Mouse (Mus musculus): Measurements from ENCODE around the gene Hoxa4. TPM values are rescaled to one million over a fixed set of nuclear protein-coding genes. Genes with fewer than 3 reads are reported as not detected.

The Hoxa4 gene
- polyA plus RNA-seq, 1 experiment from 2014 or later: 2.4 TPM

DNA sequence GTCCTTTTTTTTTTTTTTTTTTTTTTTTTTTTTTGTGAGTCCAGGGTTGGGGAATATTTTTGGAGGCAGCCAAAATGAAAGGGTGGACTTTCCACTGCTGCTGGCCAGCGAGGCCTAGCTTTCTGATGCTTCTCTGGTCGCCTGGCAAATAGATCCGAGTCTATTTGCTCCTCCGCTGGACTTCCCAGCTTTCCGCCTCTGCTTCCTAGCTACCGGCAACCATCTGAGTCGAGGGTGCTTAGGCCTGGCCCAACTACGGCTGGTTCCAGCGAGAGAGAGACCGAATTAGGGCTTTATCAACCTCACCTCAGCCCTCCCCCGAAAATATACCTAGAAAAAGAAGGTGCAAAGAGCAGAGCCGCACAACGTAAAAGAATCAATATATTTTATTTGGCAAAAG is 31.2 kb upstream of the Hoxa4 start:
- WGBS: 38% methylated on average over 13 of the region's 13 CpGs
- Histone ChIP-seq H3K27ac (ENCODE audit: low read length) (no peak overlapping the region), H3K4me2 (ENCODE audit: low read depth, low read length) (peak overlapping the region; percentile 30; the same call in 1 of the 2 replicates), H3K36me3 (ENCODE audit: control insufficient read depth, insufficient read depth, low read length) (no peaks in the 10 kb centered on the region), H3K9me3 (ENCODE audit: control insufficient read depth, low read length) (no peaks in the 10 kb centered on the region), H3K9ac (ENCODE audit: low read depth, low read length) (peak overlapping the region; percentile 33; the same call in 1 of the 2 replicates), H3K4me1 (ENCODE audit: control insufficient read depth, insufficient read depth, low read length) (peaks cover 6% of the 10 kb centered on the region; the same call in 1 of the 2 replicates), H3K4me3 (ENCODE audit: low read length) (peak overlapping the region; percentile 12; the same call in 1 of the 2 replicates), H3K27me3 (replicated peaks; ENCODE audit: control insufficient read depth, insufficient read depth, low read length) (peaks cover 86% of the 10 kb centered on the region)
- ATAC-seq: no peak

DNA sequence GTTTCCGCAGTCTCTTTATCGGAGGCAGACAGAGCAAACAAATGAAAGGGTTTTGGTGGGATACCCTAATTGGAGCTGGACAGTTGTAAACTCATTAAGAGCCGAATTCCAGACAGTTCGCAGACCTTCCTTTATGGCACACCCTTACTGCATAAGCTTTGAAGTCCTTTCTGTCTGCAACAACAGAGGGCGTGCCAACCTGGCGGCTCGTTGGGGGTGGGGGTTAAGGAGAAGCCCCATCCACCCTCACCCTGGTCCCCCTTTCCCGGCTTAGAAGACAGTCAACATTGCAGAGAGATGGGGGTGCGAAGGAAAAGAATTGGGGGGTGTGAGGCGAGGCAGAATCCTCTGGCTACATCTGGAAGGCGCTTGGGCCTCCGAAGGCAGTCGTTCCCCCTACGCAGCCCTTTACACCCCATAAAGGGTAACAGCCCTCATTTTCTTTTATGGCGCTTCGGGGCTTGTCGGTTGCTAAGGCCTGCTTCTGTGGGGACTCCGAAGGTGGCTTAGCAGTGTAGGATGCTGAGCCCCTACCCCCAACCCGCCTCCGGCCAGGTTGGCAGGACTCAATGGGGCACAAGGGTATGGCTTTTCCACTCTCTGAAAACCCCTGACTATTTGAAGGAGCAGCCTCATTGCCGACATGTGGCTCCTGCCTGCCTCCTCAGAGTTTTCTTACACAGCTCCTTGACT is 30.6 kb upstream of the Hoxa4 start:
- H3K9me3 ChIP-seq (ENCODE audit: control insufficient read depth, low read length): no peaks in the 10 kb centered on the region
- H3K36me3 ChIP-seq (ENCODE audit: control insufficient read depth, insufficient read depth, low read length): no peaks in the 10 kb centered on the region
- H3K9ac ChIP-seq (ENCODE audit: low read depth, low read length): peak overlapping the region; percentile 44; the same call in 1 of the 2 replicates
- peak; percentile 9; the same call in 1 of the 2 replicates for ATAC-seq
- no peak overlapping the region for H3K27ac ChIP-seq (ENCODE audit: low read length)
- WGBS: 15% methylated on average over 21 of the region's 21 CpGs
- H3K4me1 ChIP-seq (ENCODE audit: control insufficient read depth, insufficient read depth, low read length): peaks cover 8% of the 10 kb centered on the region
- H3K27me3 ChIP-seq (replicated peaks; ENCODE audit: control insufficient read depth, insufficient read depth, low read length): peaks cover 85% of the 10 kb centered on the region
- H3K4me3 ChIP-seq (ENCODE audit: low read length): peak overlapping the region; percentile 58
- peak overlapping the region; percentile 91 for H3K4me2 ChIP-seq (ENCODE audit: low read depth, low read length)

- Histone ChIP-seq H3K4me1 (ENCODE audit: control insufficient read depth, insufficient read depth, low read length) (peaks cover 13% of the 10 kb centered on the region), H3K27ac (ENCODE audit: low read length) (peak within 1 kb of the TSS; percentile 57), H3K36me3 (ENCODE audit: control insufficient read depth, insufficient read depth, low read length) (no peaks in the 10 kb centered on the region), H3K9ac (ENCODE audit: low read depth, low read length) (peak within 1 kb of the TSS; percentile 70), H3K4me2 (ENCODE audit: low read depth, low read length) (peak within 1 kb of the TSS; percentile 91), H3K9me3 (ENCODE audit: control insufficient read depth, low read length) (no peaks in the 10 kb centered on the region), H3K4me3 (ENCODE audit: low read length) (peak within 1 kb of the TSS; percentile 58), H3K27me3 (replicated peaks; ENCODE audit: control insufficient read depth, insufficient read depth, low read length) (peaks cover 85% of the 10 kb centered on the region)
- WGBS: under 1% methylated on average over 46 of the region's 46 CpGs
- ATAC-seq: peak; percentile 59
Observed at GRCm38 (mm10) chr6:52221337-52221992, 29.9 kb upstream of the Hoxa4 start, which contains the start of gene Hoxa7. TSS of gene Hoxa7 (minus strand) at chr6:52221854.

- H3K4me1 ChIP-seq (ENCODE audit: control insufficient read depth, insufficient read depth, low read length): peaks cover 16% of the 10 kb centered on the region
- peak overlapping the region; percentile 58 for H3K4me3 ChIP-seq (ENCODE audit: low read length)
- peak overlapping the region; percentile 91 for H3K4me2 ChIP-seq (ENCODE audit: low read depth, low read length)
- no peaks in the 10 kb centered on the region for H3K9me3 ChIP-seq (ENCODE audit: control insufficient read depth, low read length)
- no peaks in the 10 kb centered on the region for H3K36me3 ChIP-seq (ENCODE audit: control insufficient read depth, insufficient read depth, low read length)
- no peak for ATAC-seq
- H3K9ac ChIP-seq (ENCODE audit: low read depth, low read length): peak overlapping the region; percentile 70
- WGBS: 24% methylated on average over 12 of the region's 12 CpGs
- no peak overlapping the region; the same call in 1 of the 2 replicates for H3K27ac ChIP-seq (ENCODE audit: low read length)
- H3K27me3 ChIP-seq (replicated peaks; ENCODE audit: control insufficient read depth, insufficient read depth, low read length): peaks cover 85% of the 10 kb centered on the region
Observed at GRCm38 (mm10) chr6:52220865-52221310, 29.3 kb upstream of the Hoxa4 start.

DNA sequence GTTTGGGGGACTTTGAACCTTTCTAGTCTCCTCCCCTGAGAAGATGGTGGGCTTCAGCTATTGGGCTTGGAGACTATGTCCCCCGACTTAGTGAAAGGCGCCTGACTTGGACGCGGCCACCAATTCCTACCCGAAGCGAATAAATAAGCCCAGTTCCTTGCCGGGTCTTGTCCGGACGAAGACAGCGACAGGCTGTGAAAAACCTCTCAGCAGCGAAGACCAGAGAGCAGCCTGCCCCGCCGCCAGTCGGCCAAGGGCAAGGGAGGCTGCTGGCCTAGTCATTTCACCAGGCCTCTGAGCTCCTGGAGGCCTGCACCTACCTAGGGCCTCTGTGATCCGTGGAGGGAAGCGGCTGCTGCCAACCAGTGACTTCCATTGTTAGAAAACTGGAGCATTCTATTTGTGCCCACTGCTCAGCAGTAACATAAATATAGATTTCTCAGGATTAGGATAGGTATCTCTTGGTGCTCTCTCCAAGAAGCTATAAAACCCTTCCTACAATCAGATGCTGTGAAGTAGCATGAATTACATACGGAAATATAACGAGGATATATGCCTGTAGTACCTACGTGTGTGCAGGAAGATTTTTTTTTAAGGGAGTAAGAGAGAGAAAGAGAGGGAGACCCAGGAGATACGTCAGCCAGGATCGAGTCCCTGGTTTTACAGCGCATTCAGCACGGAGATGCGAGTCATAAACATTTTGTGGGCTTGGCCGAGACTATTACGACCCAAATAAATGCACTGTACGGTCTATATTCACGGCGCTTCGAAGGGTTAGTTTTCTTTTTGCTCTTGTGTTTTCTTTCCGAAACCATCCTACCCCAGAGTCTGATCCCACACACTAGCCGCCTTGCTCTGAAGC is 28.7 kb upstream of the Hoxa4 start:
- Histone ChIP-seq H3K4me1 (ENCODE audit: control insufficient read depth, insufficient read depth, low read length) (peaks cover 20% of the 10 kb centered on the region), H3K27me3 (replicated peaks; ENCODE audit: control insufficient read depth, insufficient read depth, low read length) (peaks cover 84% of the 10 kb centered on the region), H3K9me3 (ENCODE audit: control insufficient read depth, low read length) (no peaks in the 10 kb centered on the region), H3K36me3 (ENCODE audit: control insufficient read depth, insufficient read depth, low read length) (no peaks in the 10 kb centered on the region), H3K4me2 (ENCODE audit: low read depth, low read length) (peak overlapping the region; percentile 91), H3K4me3 (ENCODE audit: low read length) (peak overlapping the region; percentile 58), H3K9ac (ENCODE audit: low read depth, low read length) (peak overlapping the region; percentile 56), H3K27ac (ENCODE audit: low read length) (peak overlapping the region; percentile 37)
- no peak for ATAC-seq
- WGBS: 37% methylated on average over 32 of the region's 32 CpGs

DNA sequence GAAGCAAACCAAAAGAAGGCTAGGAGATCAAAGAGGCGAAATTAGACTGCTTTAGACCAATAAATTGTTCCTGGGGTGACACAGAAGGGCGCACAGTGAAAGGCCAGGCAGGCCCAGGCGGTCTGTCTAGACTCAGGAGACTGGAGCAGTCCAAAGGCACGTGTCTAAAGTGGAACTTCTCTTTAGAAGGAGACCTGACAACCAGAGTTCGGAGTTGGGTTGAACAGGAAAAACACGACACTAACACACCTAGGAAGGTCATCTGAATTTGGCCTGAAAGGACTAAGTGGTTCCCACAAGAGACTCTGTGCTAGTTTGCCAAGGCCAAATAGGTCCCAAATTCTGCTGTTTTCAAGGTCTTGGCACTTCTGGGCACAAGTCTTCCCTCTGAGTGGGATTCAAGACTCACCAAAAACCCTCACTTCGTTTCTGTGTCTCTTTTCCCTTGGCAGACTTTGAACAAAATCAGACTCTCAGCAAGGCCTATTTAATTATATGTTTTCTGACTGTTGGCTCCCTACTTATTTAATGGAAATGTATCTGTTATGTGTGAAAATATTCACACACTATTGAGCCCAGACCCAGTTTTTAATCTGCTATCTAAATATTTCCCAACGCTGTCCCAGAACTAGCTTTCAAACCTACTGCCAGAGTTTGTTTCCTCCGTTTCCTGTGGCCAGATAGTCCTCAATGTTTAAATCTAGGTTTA is 27.8 kb upstream of the Hoxa4 start:
- Histone ChIP-seq H3K27me3 (replicated peaks; ENCODE audit: control insufficient read depth, insufficient read depth, low read length) (peaks cover 86% of the 10 kb centered on the region), H3K4me2 (ENCODE audit: low read depth, low read length) (no peak overlapping the region), H3K36me3 (ENCODE audit: control insufficient read depth, insufficient read depth, low read length) (no peaks in the 10 kb centered on the region), H3K9me3 (ENCODE audit: control insufficient read depth, low read length) (no peaks in the 10 kb centered on the region), H3K4me1 (ENCODE audit: control insufficient read depth, insufficient read depth, low read length) (peaks cover 20% of the 10 kb centered on the region), H3K9ac (ENCODE audit: low read depth, low read length) (no peak overlapping the region), H3K4me3 (ENCODE audit: low read length) (no peak overlapping the region), H3K27ac (ENCODE audit: low read length) (no peak overlapping the region; the same call in 1 of the 2 replicates)
- ATAC-seq: no peak
- 48% methylated on average over 9 of the region's 9 CpGs for WGBS

- WGBS: 28% methylated on average over 14 of the region's 14 CpGs
- H3K27ac ChIP-seq (ENCODE audit: low read length): no peak overlapping the region
Observed at GRCm38 (mm10) chr6:52218643-52219215, 27.2 kb upstream of the Hoxa4 start.

DNA sequence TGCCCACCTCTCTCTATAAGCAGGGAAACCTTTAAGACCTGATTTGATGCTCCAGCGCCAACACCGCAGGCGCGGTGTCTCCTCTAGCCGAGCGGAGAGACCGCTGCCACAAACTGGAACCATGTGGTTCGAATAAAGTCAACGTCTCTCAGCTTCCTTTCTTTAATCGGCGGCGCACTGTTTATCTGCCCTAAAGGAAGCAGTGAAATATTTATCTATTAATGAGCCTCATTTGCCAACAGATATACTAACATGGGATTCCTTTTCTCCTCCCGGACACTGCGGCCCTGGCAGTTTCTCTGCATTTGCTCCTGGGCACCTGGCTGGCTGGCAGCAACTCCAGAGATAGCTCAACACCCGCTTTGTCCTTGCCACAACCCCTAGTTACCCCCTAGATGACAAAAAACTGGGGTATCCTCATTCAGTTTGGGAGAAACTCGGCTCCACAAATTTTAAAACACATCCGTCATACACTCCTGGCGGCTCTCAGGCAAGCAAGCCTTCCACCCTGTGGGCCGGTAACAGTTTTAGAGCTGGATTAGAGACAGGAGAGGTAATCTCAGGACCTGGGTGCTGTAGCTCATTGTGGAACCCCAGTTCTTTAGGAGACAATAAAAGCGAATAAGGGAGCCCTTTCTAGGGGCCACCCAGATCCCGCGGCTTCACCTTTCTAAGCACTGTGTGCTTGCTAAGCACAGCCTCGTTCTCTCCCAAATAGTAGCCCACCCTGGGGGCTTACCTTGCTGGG is 26.5 kb upstream of the Hoxa4 start:
- Histone ChIP-seq H3K27ac (ENCODE audit: low read length) (0 out of 2 replicates have a peak overlapping the region, but pooled peaks have one; percentile 12), H3K9ac (ENCODE audit: low read depth, low read length) (peak overlapping the region; percentile 63), H3K36me3 (ENCODE audit: control insufficient read depth, insufficient read depth, low read length) (no peaks in the 10 kb centered on the region), H3K4me2 (ENCODE audit: low read depth, low read length) (peak overlapping the region; percentile 75), H3K4me3 (ENCODE audit: low read length) (peak overlapping the region; percentile 55), H3K4me1 (ENCODE audit: control insufficient read depth, insufficient read depth, low read length) (peaks cover 24% of the 10 kb centered on the region), H3K27me3 (replicated peaks; ENCODE audit: control insufficient read depth, insufficient read depth, low read length) (peaks cover 85% of the 10 kb centered on the region), H3K9me3 (ENCODE audit: control insufficient read depth, low read length) (no peaks in the 10 kb centered on the region)
- no peak for ATAC-seq
- WGBS: 19% methylated on average over 23 of the region's 23 CpGs

More at GRCm38 (mm10) chr6:52218643-52219215, 27.2 kb upstream of the Hoxa4 start:
- Histone ChIP-seq H3K4me2 (ENCODE audit: low read depth, low read length) (no peak overlapping the region), H3K4me3 (ENCODE audit: low read length) (no peak overlapping the region), H3K4me1 (ENCODE audit: control insufficient read depth, insufficient read depth, low read length) (peaks cover 21% of the 10 kb centered on the region), H3K9me3 (ENCODE audit: control insufficient read depth, low read length) (no peaks in the 10 kb centered on the region), H3K9ac (ENCODE audit: low read depth, low read length) (0 out of 2 replicates have a peak overlapping the region, but pooled peaks have one; percentile 63), H3K36me3 (ENCODE audit: control insufficient read depth, insufficient read depth, low read length) (no peaks in the 10 kb centered on the region), H3K27me3 (replicated peaks; ENCODE audit: control insufficient read depth, insufficient read depth, low read length) (peaks cover 84% of the 10 kb centered on the region)
- no peak for ATAC-seq
